Mouse (Mus musculus): Measurements from ENCODE around the gene Nt5dc2.

GRCm38 (mm10) chr14:31169508-31169907, 38.7 kb downstream of the Nt5dc2 start:
- no peak for TF ChIP-seq CTCF (IDR thresholded peaks at IDR 0.05; ENCODE audit: extremely low read depth, insufficient read length, insufficient replicate concordance, low read depth, low read length)
- no peak for TF ChIP-seq POLR2A (IDR thresholded peaks at IDR 0.05; ENCODE audit: low read depth, low read length)
